Mouse (Mus musculus) ES-Bruce4 (cell line): ENCODE measurements around the gene Sept3.

Source experiments
- CTCF ChIP-seq: IDR thresholded peaks from one replicate; pipeline ENCODE4 v1.8.1; 2011; ENCODE audit warnings: low read depth, low read length
- POLR2A ChIP-seq: IDR thresholded peaks from one replicate; pipeline ENCODE4 v1.8.1; 2011; ENCODE audit warnings: low read length; ENCODE audit not compliant: insufficient read depth

DNA sequence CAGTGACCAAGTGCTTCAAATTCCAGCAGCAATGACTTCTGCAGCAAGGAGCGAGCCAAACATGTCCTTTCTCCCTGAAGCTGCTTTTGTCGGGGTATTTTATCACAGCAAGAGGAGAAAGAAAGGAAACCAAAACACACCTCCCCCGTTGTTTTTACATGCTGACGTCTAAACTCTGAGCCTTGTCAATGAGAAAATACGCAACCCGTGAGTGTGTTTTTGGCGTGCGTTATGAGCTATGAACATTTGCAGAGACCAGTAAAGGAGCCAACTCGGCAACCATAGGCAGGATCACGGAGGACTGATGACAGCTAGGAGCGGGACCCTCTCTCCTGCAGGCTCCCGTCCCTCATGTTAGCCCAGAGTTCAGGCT lies 31.0 kb upstream of the Sept3 start:
- no peak for TF ChIP-seq CTCF
- TF ChIP-seq POLR2A = no peak
